Mouse (Mus musculus): Measurements from ENCODE around the gene Dkkl1.
A peak's percentile ranks its signal among the peaks of the same experiment; 100 is the strongest.

Dkkl1 gene

GRCm38 (mm10) chr7:45167761-45168445 lies 44.0 kb downstream of the Dkkl1 start:
- DNase-seq (ENCODE audit: low spot score), result no peak

GRCm38 (mm10) chr7:45166950-45167401 lies 45.0 kb downstream of the Dkkl1 start:
- DNase-seq (ENCODE audit: low spot score), result no peak

- no peak for DNase-seq (ENCODE audit: low spot score)
Measured at GRCm38 (mm10) chr7:45165701-45166100, 46.2 kb downstream of the Dkkl1 start.

GRCm38 (mm10) chr7:45164833-45165232 lies 47.1 kb downstream of the Dkkl1 start:
- no peak for DNase-seq (ENCODE audit: low spot score)

- no peak for DNase-seq (ENCODE audit: low spot score)
Measured at GRCm38 (mm10) chr7:45163735-45164490, 48.0 kb downstream of the Dkkl1 start, which contains the start of gene Slc17a7. Gene Slc17a7, plus strand, starts transcription at chr7:45163949.

GRCm38 (mm10) chr7:45162996-45163615 lies 48.8 kb downstream of the Dkkl1 start:
- DNase-seq (ENCODE audit: low spot score), result no peak

- DNase-seq (ENCODE audit: low spot score), result no peak
Measured at GRCm38 (mm10) chr7:45162551-45162950, 49.4 kb downstream of the Dkkl1 start.

GRCm38 (mm10) chr7:45161612-45162473 lies 50.1 kb downstream of the Dkkl1 start:
- DNase-seq (ENCODE audit: low spot score), result peak; percentile 87

GRCm38 (mm10) chr7:45160866-45161265 lies 51.1 kb downstream of the Dkkl1 start:
- no peak for DNase-seq (ENCODE audit: low spot score)

- no peak for DNase-seq (ENCODE audit: low spot score)
Measured at GRCm38 (mm10) chr7:45160316-45160800, 51.6 kb downstream of the Dkkl1 start.

GRCm38 (mm10) chr7:45158991-45159390 lies 53.0 kb downstream of the Dkkl1 start:
- DNase-seq (ENCODE audit: low spot score), result no peak

All from T-cell, adult 2 months (primary cell).